Mouse (Mus musculus): ENCODE measurements at regions not wholly inside any gene's neighbourhood (a gene's known extent, or its start where the extent isn't known, plus 50 kb on each side); places are given as distances from the start of the nearest gene placed in this dataset.

- peaks cover 1% of the 10 kb centered on the region for H3K4me1 ChIP-seq (ENCODE audit: control insufficient read depth, insufficient read depth, low read length)
- no peaks in the 10 kb centered on the region for H3K36me3 ChIP-seq (ENCODE audit: control insufficient read depth, insufficient read depth, low read length)
- WGBS, result 12% methylated on average over 1 of the region's 1 CpGs
- no peak overlapping the region for H3K27ac ChIP-seq (replicated peaks; ENCODE audit: insufficient read depth, low read depth, low read length)
- no peaks in the 10 kb centered on the region for H3K79me2 ChIP-seq (ENCODE audit: control insufficient read depth, insufficient read depth, low read length)
- DNase-seq (ENCODE audit: extremely low read depth, low read depth, low spot score), result peak; percentile 76
- no peaks in the 10 kb centered on the region for H3K27me3 ChIP-seq (ENCODE audit: control insufficient read depth, insufficient read depth, low read length)
- TF ChIP-seq CTCF (IDR thresholded peaks at IDR 0.05; ENCODE audit: low read depth, low read length) (no peak), POLR2A (IDR thresholded peaks at IDR 0.05; ENCODE audit: extremely low read depth, insufficient read depth, low read length) (no peak)
- H3K9ac ChIP-seq (ENCODE audit: low read depth, low read length), result no peak overlapping the region
- H3K4me3 ChIP-seq (ENCODE audit: insufficient read depth, low read depth, low read length), result no peak overlapping the region
Observed at GRCm38 (mm10) chrX:109502571-109502970, 306.0 kb downstream of the Gm6377 start.

- Histone ChIP-seq H3K36me3 (ENCODE audit: control insufficient read depth, insufficient read depth, low read length) (no peaks in the 10 kb centered on the region), H3K9ac (ENCODE audit: low read depth, low read length) (no peak overlapping the region), H3K27me3 (ENCODE audit: control insufficient read depth, insufficient read depth, low read length) (no peaks in the 10 kb centered on the region), H3K27ac (replicated peaks; ENCODE audit: insufficient read depth, low read depth, low read length) (no peak overlapping the region), H3K4me1 (ENCODE audit: control insufficient read depth, insufficient read depth, low read length) (no peaks in the 10 kb centered on the region), H3K79me2 (ENCODE audit: control insufficient read depth, insufficient read depth, low read length) (no peaks in the 10 kb centered on the region), H3K4me3 (ENCODE audit: insufficient read depth, low read depth, low read length) (no peak overlapping the region)
- DNase-seq (ENCODE audit: extremely low read depth, low read depth, low spot score), result no peak
- WGBS, result 94% methylated on average over 1 of the region's 1 CpGs
- TF ChIP-seq POLR2A (IDR thresholded peaks at IDR 0.05; ENCODE audit: extremely low read depth, insufficient read depth, low read length) (no peak), CTCF (IDR thresholded peaks at IDR 0.05; ENCODE audit: low read depth, low read length) (no peak)
Observed at GRCm38 (mm10) chrX:109552471-109552870, 355.9 kb downstream of the Gm6377 start.

DNA sequence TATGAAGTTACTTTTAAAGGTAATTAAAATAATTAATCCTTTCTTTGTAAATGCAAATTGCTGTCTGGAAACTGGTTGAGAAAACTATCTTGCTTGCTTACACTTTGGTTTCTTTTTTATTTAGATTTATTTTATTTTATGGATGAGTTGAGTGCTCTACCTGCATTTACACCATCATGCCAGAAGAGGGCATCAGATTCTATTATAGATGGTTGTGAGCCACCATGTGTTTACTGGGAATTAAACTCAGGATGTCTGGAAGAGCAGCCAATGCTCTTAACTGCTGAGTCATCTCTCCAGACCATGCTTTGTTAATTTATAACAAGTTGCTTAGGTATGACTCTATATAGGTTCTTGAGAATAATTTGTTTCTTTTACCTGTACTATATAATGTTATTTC lies 390.8 kb downstream of the Gm6377 start:
- H3K4me3 ChIP-seq (ENCODE audit: insufficient read depth, low read depth, low read length), result no peak overlapping the region
- H3K27ac ChIP-seq (replicated peaks; ENCODE audit: insufficient read depth, low read depth, low read length), result no peak overlapping the region
- no peak for TF ChIP-seq POLR2A (IDR thresholded peaks at IDR 0.05; ENCODE audit: extremely low read depth, insufficient read depth, low read length)
- TF ChIP-seq CTCF (IDR thresholded peaks at IDR 0.05; ENCODE audit: low read depth, low read length), result no peak
- H3K79me2 ChIP-seq (ENCODE audit: control insufficient read depth, insufficient read depth, low read length), result no peaks in the 10 kb centered on the region
- H3K9ac ChIP-seq (ENCODE audit: low read depth, low read length), result no peak overlapping the region
- H3K27me3 ChIP-seq (ENCODE audit: control insufficient read depth, insufficient read depth, low read length), result no peaks in the 10 kb centered on the region
- DNase-seq (ENCODE audit: extremely low read depth, low read depth, low spot score), result peak; percentile 2
- H3K36me3 ChIP-seq (ENCODE audit: control insufficient read depth, insufficient read depth, low read length), result no peaks in the 10 kb centered on the region
- no peaks in the 10 kb centered on the region for H3K4me1 ChIP-seq (ENCODE audit: control insufficient read depth, insufficient read depth, low read length)

DNA sequence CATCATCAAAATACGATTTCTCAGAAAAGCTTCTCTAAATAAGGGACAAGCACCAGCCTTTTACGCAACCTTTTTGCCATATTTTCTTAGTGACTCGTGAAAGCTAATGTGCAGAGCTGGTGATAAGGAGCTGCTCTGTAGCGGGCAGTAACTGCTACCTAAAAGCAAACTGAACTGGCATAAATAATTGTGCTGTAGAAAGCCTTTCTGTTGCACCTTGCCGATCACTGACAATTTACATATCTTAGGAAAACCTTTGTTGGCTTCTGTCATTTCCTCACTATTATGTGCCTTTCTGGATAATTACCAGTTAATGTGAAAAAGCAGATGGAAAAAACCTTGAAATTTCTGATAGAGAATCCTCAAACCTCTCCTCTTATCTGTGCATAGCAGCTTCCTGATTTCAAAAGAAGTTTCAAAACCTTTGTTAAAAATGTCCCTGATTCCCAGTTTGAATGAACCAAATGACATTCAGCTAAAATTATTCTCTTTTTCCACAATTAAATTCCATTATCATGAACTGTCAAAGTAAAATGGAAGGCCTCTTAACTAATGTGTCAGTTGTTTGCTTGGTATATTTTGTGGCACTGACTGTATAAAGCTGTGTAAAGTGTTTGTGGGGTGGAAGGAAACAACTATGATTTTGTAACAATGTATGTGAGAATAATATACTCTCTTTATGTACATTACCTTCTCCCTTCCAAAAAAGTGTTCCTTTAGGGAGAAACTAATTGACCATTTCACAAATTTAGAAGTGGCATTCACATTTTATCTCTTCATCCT lies 430.6 kb downstream of the Gm6377 start:
- H3K27ac ChIP-seq (replicated peaks; ENCODE audit: insufficient read depth, low read depth, low read length), result no peak overlapping the region
- no peak for DNase-seq (ENCODE audit: extremely low read depth, low read depth, low spot score)
- no peaks in the 10 kb centered on the region for H3K79me2 ChIP-seq (ENCODE audit: control insufficient read depth, insufficient read depth, low read length)
- H3K4me1 ChIP-seq (ENCODE audit: control insufficient read depth, insufficient read depth, low read length), result no peaks in the 10 kb centered on the region
- no peak overlapping the region for H3K4me3 ChIP-seq (ENCODE audit: insufficient read depth, low read depth, low read length)
- no peaks in the 10 kb centered on the region for H3K27me3 ChIP-seq (ENCODE audit: control insufficient read depth, insufficient read depth, low read length)
- WGBS, result 52% methylated on average over 5 of the region's 5 CpGs
- TF ChIP-seq CTCF (IDR thresholded peaks at IDR 0.05; ENCODE audit: low read depth, low read length) (no peak), POLR2A (IDR thresholded peaks at IDR 0.05; ENCODE audit: extremely low read depth, insufficient read depth, low read length) (no peak)
- no peak overlapping the region for H3K9ac ChIP-seq (ENCODE audit: low read depth, low read length)
- H3K36me3 ChIP-seq (ENCODE audit: control insufficient read depth, insufficient read depth, low read length), result no peaks in the 10 kb centered on the region
